Mouse (Mus musculus) kidney, postnatal 4 days (tissue): ENCODE data around the gene Borcs5.
"Not testable (repeated sequence)": the region's sequence is repeated elsewhere in the genome, so short reads cannot be mapped to it uniquely, and the experiment has no call there.

ENCODE experiments used
- DNase-seq, 2 experiments: peaks; one replicate each; pipeline ENCODE4 v3.0.0; 2021; ENCODE audit warnings: mixed read lengths in 2 of 2

Gene Borcs5

DNA sequence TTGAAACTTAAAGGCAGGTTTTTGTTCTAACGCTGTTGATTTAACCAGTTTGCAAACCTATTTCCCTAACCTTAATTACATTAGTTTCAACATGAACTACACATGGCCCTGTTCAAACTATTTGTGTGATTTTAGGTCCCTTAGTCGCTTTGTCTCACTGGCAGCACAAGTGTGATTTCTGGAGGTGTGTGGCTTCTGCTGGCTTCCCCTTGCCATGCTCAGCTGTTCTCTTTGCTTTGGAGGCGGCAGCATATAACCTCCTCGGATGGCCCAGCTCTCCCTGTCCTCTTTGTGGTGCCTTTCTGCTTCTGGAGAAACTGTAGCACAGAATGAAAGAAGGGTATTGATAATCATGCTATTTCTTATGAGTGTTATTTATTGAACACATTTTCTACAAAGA lies 38.2 kb downstream of the Borcs5 start:
- DNase-seq = no peak

- DNase-seq = no peak
These were observed 38.7 kb downstream of the Borcs5 start for GRCm38 (mm10) chr6:134678037-134678436.

- not testable (repeated sequence) for DNase-seq
These were observed 40.0 kb downstream of the Borcs5 start for GRCm38 (mm10) chr6:134679330-134679729.

DNA sequence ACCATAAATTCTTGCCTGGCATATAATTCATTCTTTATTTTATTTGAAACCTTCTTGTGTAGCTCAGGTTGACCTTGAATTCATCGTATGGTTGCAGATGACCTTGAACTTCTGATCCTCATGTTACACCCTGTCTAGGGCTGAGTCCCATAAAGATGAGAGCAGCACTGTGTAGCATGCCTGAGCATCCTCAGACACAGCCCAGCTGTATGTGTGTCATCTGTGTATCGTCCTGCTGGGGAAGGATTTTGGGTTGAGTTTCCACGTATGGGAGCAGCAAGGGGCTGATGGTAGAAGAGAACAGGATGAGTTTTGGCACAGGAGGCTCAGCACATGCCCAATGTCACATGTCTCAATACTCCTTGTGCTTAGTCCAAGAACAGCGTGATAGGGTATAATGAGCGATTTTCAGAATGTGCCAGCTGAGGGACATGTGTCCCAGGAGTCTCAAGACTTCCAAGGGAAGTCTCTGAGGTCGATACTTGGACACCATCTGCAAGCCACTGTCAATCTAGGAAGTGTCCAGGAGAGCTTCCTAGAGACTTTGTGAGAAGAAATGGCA lies 45.1 kb downstream of the Borcs5 start:
- no peak for DNase-seq

- no peak for DNase-seq
These were observed 45.7 kb downstream of the Borcs5 start for GRCm38 (mm10) chr6:134685040-134685439.

- no peak for DNase-seq
These were observed 46.2 kb downstream of the Borcs5 start for GRCm38 (mm10) chr6:134685515-134685914.

DNA sequence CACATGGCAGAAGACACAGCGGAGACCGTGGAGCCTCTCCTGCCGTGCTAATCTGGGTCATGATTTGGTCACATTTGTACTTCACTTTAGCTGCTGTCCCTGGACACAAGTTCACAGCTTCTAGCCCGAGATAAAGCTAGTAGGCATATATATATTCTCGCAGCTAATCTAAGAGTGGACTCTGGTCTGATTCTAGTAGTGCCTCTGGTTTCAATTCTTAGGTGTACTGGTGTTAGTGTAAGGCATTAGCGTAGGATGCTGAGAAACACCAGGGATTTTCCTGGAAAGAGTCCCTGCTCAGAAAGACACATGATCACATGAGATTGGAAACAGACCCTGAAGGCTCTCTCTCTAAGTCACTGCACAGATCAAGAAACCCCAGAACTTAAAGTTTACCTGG lies 55.2 kb downstream of the Borcs5 start:
- DNase-seq = no peak

DNA sequence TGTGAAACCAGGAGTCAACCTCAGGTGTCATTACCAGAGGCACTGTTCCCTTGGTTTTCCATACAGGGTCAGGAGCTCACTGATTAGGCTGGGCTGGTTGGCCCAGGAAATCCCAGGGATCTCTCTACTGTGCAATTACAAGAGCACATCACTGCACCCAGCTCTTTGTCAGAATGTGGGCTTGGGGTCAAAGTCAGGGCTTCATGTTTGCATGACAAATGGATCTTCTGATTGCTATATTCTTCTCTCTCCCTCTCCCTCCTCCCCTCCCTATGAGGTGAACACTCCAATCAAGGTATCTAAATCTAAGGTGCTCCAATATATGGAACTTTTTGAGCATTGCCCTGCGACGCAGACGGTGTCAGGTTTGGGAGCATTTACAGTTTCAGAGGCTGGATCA lies 55.7 kb downstream of the Borcs5 start:
- DNase-seq = no peak

DNA sequence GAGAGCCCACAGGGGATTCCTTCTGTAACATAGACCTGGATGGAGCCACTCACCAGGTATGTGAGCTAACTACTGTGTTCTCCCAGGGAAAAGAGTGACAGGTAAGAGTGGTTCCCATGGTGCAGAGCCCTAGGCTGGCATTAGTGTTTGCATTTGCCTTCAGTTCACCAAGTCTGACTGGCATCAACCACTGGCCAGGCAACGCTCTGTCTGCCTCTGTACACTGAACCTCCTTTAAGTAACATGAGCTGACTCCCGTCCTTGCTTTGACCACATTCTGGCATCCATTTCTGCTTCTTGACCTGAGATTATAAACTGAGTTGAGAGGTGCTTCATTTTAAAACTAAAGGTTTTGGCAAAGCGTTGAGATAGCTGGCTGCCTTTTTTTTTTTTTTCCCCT lies 56.3 kb downstream of the Borcs5 start:
- DNase-seq = no peak

DNA sequence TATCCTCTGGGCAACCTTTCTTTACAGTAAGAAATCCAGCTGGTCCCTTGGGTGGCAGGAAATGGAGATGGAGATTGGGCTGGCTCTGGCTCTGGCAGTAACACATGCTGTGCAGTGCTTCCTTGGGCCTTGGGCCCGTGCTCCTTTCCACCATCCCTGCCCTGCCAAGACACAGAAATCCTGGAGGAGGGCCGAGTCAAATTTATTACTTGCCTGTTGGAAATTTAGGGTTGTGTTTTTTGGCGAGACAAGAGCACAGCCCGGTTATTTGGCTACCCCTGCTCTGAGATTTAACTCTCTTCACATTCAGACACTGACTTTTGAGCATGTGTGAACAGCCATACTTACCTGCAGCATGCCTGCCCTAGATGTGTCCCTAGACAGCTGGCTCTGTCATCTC lies 56.8 kb downstream of the Borcs5 start:
- peak; percentile 54 to 60 for DNase-seq

DNA sequence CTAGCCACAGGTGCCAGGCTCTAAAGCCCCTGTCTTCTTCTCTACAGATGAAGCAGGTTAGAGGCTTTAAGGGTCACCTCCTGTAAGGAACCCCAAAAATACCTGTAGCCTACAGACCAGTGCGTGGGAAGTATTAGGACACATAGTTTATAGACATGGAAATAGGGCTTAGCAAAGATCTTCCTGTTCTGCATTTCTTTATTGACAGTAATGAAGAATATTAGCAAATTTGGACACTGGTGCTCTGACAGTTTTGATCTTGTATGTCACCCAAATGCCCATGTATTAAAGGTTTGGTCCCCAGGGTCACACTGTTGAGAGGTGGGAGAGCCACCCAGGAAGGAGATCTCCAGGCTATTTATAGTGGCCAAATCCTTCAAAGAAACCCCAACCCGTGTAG lies 57.2 kb downstream of the Borcs5 start:
- DNase-seq = no peak

- peak in 1 of 2 experiments; percentile 27 for DNase-seq
These were observed 58.9 kb downstream of the Borcs5 start for GRCm38 (mm10) chr6:134698243-134698642.

GRCm38 (mm10) chr6:134700451-134701210 lies 61.3 kb downstream of the Borcs5 start:
- DNase-seq = peak in 1 of 2 experiments; percentile 24

DNA sequence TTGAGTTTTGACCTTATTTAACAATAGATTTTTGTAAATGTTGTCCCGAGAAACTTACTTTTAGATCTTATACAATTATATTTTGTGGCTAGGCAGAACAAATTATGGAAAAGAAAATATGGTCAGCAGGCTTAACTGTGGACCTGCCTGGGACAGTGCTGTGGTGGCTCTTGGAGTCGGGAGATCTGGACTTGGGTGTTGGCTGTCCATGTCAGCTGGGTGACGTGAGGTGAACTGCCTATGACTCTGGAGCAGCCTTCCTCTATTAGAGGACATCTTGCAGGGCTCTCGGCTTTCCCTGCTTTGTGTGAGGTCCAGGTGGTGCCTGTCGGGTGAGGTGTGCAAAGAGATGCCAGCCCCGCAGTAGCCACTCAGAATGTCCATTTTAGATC lies 61.9 kb downstream of the Borcs5 start:
- DNase-seq = no peak

DNA sequence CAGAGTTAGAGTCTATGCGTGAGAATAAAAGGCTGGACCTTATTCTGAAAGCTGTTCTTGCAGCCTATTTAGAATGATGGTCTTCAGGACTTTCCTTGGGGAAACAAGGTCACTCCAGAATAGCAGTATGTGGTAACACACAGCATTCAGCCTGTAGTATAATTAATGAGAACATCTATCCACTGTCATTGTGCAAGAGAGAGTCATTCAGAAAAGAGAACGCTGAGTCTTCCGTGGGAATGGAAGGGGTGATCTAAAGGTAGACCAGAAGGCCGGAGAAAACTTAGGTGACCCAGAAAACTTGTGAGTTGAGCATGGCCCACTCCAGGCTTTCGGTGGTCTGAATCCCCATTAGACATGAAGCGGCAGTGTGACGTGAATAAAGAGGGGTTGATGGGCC lies 62.9 kb downstream of the Borcs5 start:
- DNase-seq = no peak

DNA sequence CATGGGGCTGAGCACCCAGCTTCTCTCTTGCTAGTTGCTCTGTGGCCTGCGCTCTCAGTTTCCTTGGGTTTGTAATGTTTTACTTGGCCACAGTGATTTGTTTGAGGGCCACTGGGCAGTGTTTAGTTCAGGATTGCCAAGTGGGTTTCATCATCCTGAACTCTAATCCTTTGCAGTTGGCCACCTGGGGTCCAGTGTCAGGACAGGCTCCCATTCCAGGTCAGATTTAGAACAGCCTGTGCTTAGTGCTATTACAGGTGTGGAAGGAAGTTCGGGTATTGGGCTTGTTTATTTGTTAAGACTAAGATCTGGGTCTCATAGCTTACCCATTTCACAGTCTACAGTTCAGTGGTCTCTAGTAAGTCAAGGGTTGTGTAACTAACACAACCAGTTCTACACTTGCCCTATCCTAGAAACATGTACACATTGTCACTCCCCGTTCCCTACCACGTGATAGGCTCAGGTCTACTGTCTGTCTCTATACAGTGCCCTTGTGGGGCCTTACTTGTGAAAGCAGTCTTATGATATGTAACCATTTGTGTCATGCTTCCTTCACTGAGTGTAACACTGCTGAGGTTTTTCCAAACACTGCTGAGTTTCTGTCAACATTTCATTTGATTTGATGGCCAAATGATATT lies 63.9 kb downstream of the Borcs5 start:
- no peak for DNase-seq

- no peak for DNase-seq
These were observed 67.2 kb downstream of the Borcs5 start for GRCm38 (mm10) chr6:134706467-134706866.

GRCm38 (mm10) chr6:134710020-134710419 lies 70.7 kb downstream of the Borcs5 start:
- DNase-seq = no peak

DNA sequence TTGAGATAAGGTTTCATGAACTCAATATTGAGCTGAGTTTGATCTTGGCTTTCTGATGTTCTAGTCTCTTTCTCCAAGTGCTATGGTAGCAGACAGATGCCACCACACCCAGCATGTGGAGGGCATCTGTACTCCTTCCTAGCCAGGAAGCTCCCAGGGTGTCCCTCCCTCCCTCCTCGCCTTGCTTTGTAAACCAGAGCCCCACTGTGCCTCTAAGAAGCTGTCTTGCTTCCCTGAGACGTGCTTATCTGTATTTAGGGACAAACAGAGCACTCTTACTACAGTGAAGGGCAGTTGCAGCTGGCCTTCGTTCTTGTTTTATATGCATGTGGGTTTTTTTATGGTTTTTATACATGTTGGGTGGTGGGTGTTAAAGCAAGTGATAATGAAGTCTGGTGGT lies 74.0 kb downstream of the Borcs5 start:
- no peak for DNase-seq

- no peak for DNase-seq
These were observed 74.6 kb downstream of the Borcs5 start for GRCm38 (mm10) chr6:134713897-134714296.

DNA sequence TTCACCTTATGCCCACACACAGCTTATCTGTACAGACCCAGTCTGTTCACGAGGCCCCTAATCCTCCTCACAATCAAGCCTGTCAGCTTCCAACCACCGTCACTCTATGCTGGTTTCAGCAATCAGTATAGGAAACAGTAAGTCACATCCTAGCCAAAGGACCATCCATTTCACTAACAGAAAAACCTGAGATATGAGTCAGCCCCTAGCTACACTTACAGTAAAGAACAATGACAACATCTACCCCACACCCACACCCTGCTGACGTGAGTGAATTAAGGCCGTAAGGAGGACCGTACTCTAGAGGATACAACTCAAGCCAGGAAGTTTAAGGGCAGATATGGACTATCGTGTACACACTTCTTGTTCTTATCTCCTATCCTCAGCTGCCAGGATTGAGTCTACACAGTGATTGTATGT lies 76.9 kb downstream of the Borcs5 start:
- DNase-seq = no peak

GRCm38 (mm10) chr6:134717886-134718667 lies 78.8 kb downstream of the Borcs5 start:
- DNase-seq = no peak

- peak in 1 of 2 experiments; percentile 37 for DNase-seq
These were observed 79.4 kb downstream of the Borcs5 start for GRCm38 (mm10) chr6:134718668-134719065.
